Mouse (Mus musculus) midbrain, embryonic 12.5 days (tissue): Measurements from ENCODE around the gene Sprr2d. TPM values are rescaled to one million over a fixed set of nuclear protein-coding genes. Genes with fewer than 3 reads are reported as not detected.

Experiments used
- ATAC-seq: fragments of 200-750 bp; cut with Nextera tagmentation; 2 replicates; pipeline ENCODE4 v1.8.0; 2017; ENCODE audit warnings: low read depth, moderate TSS enrichment, moderate library complexity; ENCODE audit not compliant: low FRiP score
- H3K27ac ChIP-seq: fragments of 300-500 bp; sonication (generic); replicated peaks from 2 replicates; pipeline ENCODE4 v1.5.1; 2016; ENCODE audit warnings: mild to moderate bottlenecking
- H3K27me3 ChIP-seq: fragments of 300-500 bp; sonication (generic); 2 replicates; pipeline ENCODE4 v1.6.1; 2016; ENCODE audit warnings: mild to moderate bottlenecking
- H3K36me3 ChIP-seq: fragments of 300-500 bp; sonication (generic); 2 replicates; pipeline ENCODE4 v1.6.1; 2016
- H3K4me1 ChIP-seq: fragments of 300-500 bp; sonication (generic); 2 replicates; pipeline ENCODE4 v1.6.1; 2016
- H3K4me2 ChIP-seq: fragments of 300-500 bp; sonication (generic); replicated peaks from 2 replicates; pipeline ENCODE4 v1.6.1; 2016; ENCODE audit warnings: mild to moderate bottlenecking, moderate library complexity
- H3K4me3 ChIP-seq: fragments of 300-500 bp; sonication (generic); 2 replicates; pipeline ENCODE4 v1.5.1; 2016; ENCODE audit warnings: mild to moderate bottlenecking
- H3K9ac ChIP-seq: fragments of 300-500 bp; sonication (generic); replicated peaks from 2 replicates; pipeline ENCODE4 v1.6.1; 2016; ENCODE audit warnings: mild to moderate bottlenecking, moderate library complexity
- H3K9me3 ChIP-seq: fragments of 300-500 bp; sonication (generic); 2 replicates; pipeline ENCODE4 v1.6.1; 2016; ENCODE audit warnings: mild to moderate bottlenecking
- WGBS: fragments of 180-500 bp; shearing (Covaris S2); methylation state at CpG from one replicate; pipeline ENCODE4 v1.1.7; 2016; 5-methylcytosine and 5-hydroxymethylcytosine counted together
- polyA plus RNA-seq: library from polyadenylated mRNA; unstranded; fragments of >200 nt; fragmentation: Nextera tagmentation; extraction: Ambion mirVana; gene quantifications from 2 replicates; pipeline ENCODE4 v1.2.1, GENCODE M21; 2016

The Sprr2d gene
- polyA plus RNA-seq: not detected in 2 replicates

- no peak within 1 kb of the TSS for H3K4me3 ChIP-seq
- no peaks in the 10 kb centered on the region for H3K36me3 ChIP-seq
- ATAC-seq: no peak
- WGBS: 93% methylated on average over 5 of the region's 5 CpGs
- H3K27ac ChIP-seq: no peak within 1 kb of the TSS
- no peak within 1 kb of the TSS for H3K9ac ChIP-seq
- no peaks in the 10 kb centered on the region for H3K9me3 ChIP-seq
- H3K27me3 ChIP-seq: no peaks in the 10 kb centered on the region
- no peak within 1 kb of the TSS for H3K4me2 ChIP-seq
- no peaks in the 10 kb centered on the region for H3K4me1 ChIP-seq
Observed at GRCm38 (mm10) chr3:92338840-92339239, at the start of gene Sprr2d. Sprr2d (plus strand) TSS chr3:92339140.

GRCm38 (mm10) chr3:92307406-92307805 lies 31.5 kb upstream of the Sprr2d start:
- Histone ChIP-seq H3K9ac (no peak overlapping the region), H3K4me2 (no peak overlapping the region), H3K27me3 (no peaks in the 10 kb centered on the region), H3K27ac (no peak overlapping the region), H3K36me3 (no peaks in the 10 kb centered on the region), H3K4me3 (no peak overlapping the region), H3K9me3 (no peaks in the 10 kb centered on the region), H3K4me1 (no peaks in the 10 kb centered on the region)
- no peak for ATAC-seq
- 94% methylated on average over 1 of the region's 1 CpGs for WGBS

DNA sequence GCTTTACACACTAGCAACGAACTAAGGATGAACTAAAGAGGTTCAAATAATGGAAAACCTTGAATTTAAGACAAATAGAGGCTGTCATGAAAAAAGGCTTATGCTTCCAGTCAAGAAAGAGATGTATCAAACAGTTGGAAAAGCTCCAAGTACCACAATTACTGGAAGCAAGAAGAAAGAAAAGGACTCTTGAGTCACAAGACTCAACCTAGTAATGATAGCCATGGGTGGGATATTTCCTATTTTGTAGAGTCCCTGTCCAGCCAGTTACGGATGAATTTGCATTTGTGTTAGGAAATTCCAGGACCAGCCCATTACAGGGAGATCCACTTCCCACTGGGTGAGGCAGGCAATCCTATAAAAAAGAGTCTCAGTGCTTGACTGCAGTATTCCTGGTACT lies 22.6 kb upstream of the Sprr2d start, which contains the start of gene Sprr2b:
TSS of gene Sprr2b (plus strand) at position 301 of the 400 bp plus-strand sequence.
- no peak for ATAC-seq
- Histone ChIP-seq H3K36me3 (no peaks in the 10 kb centered on the region), H3K4me2 (no peak within 1 kb of the TSS), H3K4me1 (no peaks in the 10 kb centered on the region), H3K4me3 (no peak within 1 kb of the TSS), H3K9ac (no peak within 1 kb of the TSS), H3K27ac (no peak within 1 kb of the TSS), H3K27me3 (no peaks in the 10 kb centered on the region), H3K9me3 (no peaks in the 10 kb centered on the region)
- WGBS: 79% methylated on average over 2 of the region's 2 CpGs

DNA sequence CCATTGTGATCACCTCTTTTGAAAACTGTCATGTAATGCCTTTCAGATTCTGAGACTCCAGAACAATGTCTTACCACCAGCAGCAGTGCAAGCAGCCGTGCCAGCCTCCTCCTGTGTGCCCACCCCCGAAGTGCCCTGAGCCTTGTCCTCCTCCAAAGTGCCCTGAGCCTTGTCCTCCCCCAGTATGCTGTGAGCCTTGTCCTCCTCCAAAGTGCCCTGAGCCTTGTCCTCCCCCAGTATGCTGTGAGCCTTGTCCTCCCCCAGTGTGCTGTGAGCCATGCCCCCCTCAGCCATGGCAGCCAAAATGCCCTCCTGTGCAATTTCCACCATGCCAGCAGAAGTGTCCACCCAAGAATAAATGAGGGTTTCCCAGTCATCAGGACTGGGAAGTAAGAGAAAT lies 21.6 kb upstream of the Sprr2d start:
- Histone ChIP-seq H3K4me1 (no peaks in the 10 kb centered on the region), H3K27me3 (no peaks in the 10 kb centered on the region)
- 73% methylated on average over 2 of the region's 2 CpGs for WGBS

GRCm38 (mm10) chr3:92336278-92336677 lies 2.7 kb upstream of the Sprr2d start:
- H3K4me2 ChIP-seq: no peak overlapping the region
- H3K4me3 ChIP-seq: no peak overlapping the region
- no peaks in the 10 kb centered on the region for H3K36me3 ChIP-seq
- H3K9ac ChIP-seq: no peak overlapping the region
- H3K27me3 ChIP-seq: no peaks in the 10 kb centered on the region
- H3K27ac ChIP-seq: no peak overlapping the region
- H3K9me3 ChIP-seq: no peaks in the 10 kb centered on the region
- ATAC-seq: no peak
- 83% methylated on average over 1 of the region's 1 CpGs for WGBS
- H3K4me1 ChIP-seq: no peaks in the 10 kb centered on the region

More for the DNA sequence above, 21.6 kb upstream of the Sprr2d start:
- Histone ChIP-seq H3K4me2 (no peak overlapping the region), H3K27ac (no peak overlapping the region), H3K36me3 (no peaks in the 10 kb centered on the region), H3K9me3 (no peaks in the 10 kb centered on the region), H3K9ac (no peak overlapping the region), H3K4me3 (no peak overlapping the region)
- no peak for ATAC-seq

- WGBS: 90% methylated on average over 2 of the region's 2 CpGs
- Histone ChIP-seq H3K9ac (no peak within 1 kb of the TSS), H3K4me1 (no peaks in the 10 kb centered on the region), H3K4me2 (no peak within 1 kb of the TSS), H3K9me3 (no peaks in the 10 kb centered on the region), H3K27me3 (no peaks in the 10 kb centered on the region), H3K27ac (no peak within 1 kb of the TSS), H3K36me3 (no peaks in the 10 kb centered on the region), H3K4me3 (no peak within 1 kb of the TSS)
- ATAC-seq: no peak
Observed at GRCm38 (mm10) chr3:92351843-92352242, 12.9 kb downstream of the Sprr2d start, which contains the start of gene Sprr2e. Sprr2e (plus strand) TSS chr3:92352143.

DNA sequence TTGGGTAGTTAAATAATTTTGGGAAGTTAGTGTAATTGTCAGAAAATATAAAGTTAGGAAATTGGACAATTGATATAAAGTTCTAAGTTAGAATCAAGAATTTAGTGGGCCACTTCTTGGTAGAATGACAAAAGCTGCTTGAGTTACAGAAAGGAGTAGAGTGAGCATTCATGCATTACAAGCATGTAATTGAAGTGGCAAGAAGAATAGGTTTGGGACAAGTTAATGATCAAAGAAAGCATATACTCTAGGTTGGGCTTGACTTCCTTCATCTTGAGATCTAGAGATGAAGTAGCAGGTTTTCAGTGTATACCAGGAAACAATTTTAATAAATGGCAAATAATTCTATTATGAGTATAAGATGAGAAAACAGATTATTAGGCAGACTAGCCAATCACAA lies 22.7 kb downstream of the Sprr2d start:
- no peak for ATAC-seq
- Histone ChIP-seq H3K9me3 (no peaks in the 10 kb centered on the region), H3K27ac (no peak overlapping the region), H3K9ac (no peak overlapping the region), H3K4me3 (no peak overlapping the region), H3K4me2 (no peak overlapping the region), H3K36me3 (no peaks in the 10 kb centered on the region), H3K4me1 (no peaks in the 10 kb centered on the region), H3K27me3 (no peaks in the 10 kb centered on the region)

- H3K36me3 ChIP-seq: no peaks in the 10 kb centered on the region
- no peak within 1 kb of the TSS for H3K9ac ChIP-seq
- H3K27ac ChIP-seq: no peak within 1 kb of the TSS
- H3K27me3 ChIP-seq: no peaks in the 10 kb centered on the region
- no peak within 1 kb of the TSS for H3K4me2 ChIP-seq
- no peak for ATAC-seq
- H3K4me3 ChIP-seq: no peak within 1 kb of the TSS
- 63% methylated on average over 3 of the region's 3 CpGs for WGBS
- no peaks in the 10 kb centered on the region for H3K4me1 ChIP-seq
- no peaks in the 10 kb centered on the region for H3K9me3 ChIP-seq
Observed at GRCm38 (mm10) chr3:92364887-92365286, 25.9 kb downstream of the Sprr2d start, which contains the start of gene Sprr2f. Sprr2f (plus strand) TSS chr3:92365187.

DNA sequence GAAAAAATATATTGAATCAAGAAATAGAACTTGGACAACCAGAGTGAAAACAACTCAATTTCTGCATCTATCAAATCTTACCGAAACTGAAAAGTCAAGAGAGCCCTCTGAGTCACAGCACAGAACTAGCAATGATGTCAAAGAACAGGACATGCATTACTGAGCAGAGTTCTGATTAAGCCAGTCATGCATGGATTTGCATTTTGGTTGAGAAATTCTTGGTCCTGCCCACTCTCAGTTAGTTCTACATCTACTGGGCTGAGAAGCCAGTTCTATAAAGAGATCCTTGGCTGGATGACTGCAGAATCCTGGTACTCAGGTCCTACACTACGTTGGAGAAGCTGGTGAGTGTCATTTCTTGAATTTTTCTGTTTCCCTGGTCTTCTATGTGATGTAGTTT lies 34.7 kb downstream of the Sprr2d start:
- Histone ChIP-seq H3K36me3 (no peaks in the 10 kb centered on the region), H3K9ac (no peak overlapping the region), H3K27me3 (no peaks in the 10 kb centered on the region), H3K4me3 (no peak overlapping the region), H3K4me2 (no peak overlapping the region), H3K27ac (no peak overlapping the region), H3K4me1 (no peaks in the 10 kb centered on the region), H3K9me3 (no peaks in the 10 kb centered on the region)
- no peak for ATAC-seq
- WGBS: 81% methylated on average over 2 of the region's 2 CpGs

DNA sequence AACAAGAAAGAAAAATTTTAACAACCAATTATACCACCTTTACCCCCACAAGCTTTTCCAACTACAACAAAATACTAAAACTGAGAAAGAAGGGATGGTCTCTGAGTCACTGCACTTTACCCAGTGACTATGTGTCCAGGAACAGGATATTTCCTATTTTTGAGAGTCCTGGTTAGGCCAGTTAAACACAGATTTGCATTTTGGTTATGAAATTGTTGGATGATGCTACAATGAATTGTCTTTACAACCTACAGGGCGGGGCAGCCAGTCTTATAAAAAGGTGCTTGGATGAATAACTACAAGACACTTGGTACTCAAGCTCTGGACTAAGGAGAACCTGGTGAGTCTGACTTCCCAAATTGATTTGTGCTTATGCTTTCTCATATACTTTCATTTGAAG lies 46.4 kb downstream of the Sprr2d start, which contains the start of gene Sprr2h:
TSS of gene Sprr2h (plus strand) at position 301 of the 400 bp plus-strand sequence.
- no peaks in the 10 kb centered on the region for H3K27me3 ChIP-seq
- no peak for ATAC-seq
- WGBS: 71% methylated on average over 1 of the region's 1 CpGs

More for the DNA sequence above, 46.4 kb downstream of the Sprr2d start, which contains the start of gene Sprr2h:
- H3K36me3 ChIP-seq: no peaks in the 10 kb centered on the region
- H3K4me1 ChIP-seq: no peaks in the 10 kb centered on the region
- no peak within 1 kb of the TSS for H3K9ac ChIP-seq
- H3K4me3 ChIP-seq: no peak within 1 kb of the TSS
- H3K9me3 ChIP-seq: no peaks in the 10 kb centered on the region
- H3K27ac ChIP-seq: no peak within 1 kb of the TSS
- no peak within 1 kb of the TSS for H3K4me2 ChIP-seq

Other genes with a start within 250 kb of the Sprr2d start
- gene Prr9, start 215.2 kb upstream of the Sprr2d start, polyA plus RNA-seq: not detected in 2 replicates
- gene Lelp1, start 196.4 kb upstream of the Sprr2d start, polyA plus RNA-seq: not detected in 2 replicates
- not detected in 2 replicates for gene Sprr2a1, start 123.3 kb upstream of the Sprr2d start, polyA plus RNA-seq
- not detected in 2 replicates for gene Sprr2a2, start 123.2 kb upstream of the Sprr2d start, polyA plus RNA-seq
- not detected in 2 replicates for gene Sprr2a3, start 53.7 kb upstream of the Sprr2d start, polyA plus RNA-seq
- not detected in 2 replicates for gene Sprr2b, start 22.5 kb upstream of the Sprr2d start, polyA plus RNA-seq
- gene Sprr2e, start 13.0 kb downstream of the Sprr2d start, polyA plus RNA-seq: not detected in 2 replicates
- gene Sprr2f, start 26.0 kb downstream of the Sprr2d start, polyA plus RNA-seq: not detected in 2 replicates
- not detected in 2 replicates for gene Sprr2h, start 46.5 kb downstream of the Sprr2d start, polyA plus RNA-seq
- not detected in 2 replicates for gene Sprr2i, start 68.9 kb downstream of the Sprr2d start, polyA plus RNA-seq
- not detected in 2 replicates for gene Sprr2j-ps, start 78.9 kb downstream of the Sprr2d start, polyA plus RNA-seq
- 6.6 and 9.2 TPM in 2 replicates for gene Gm9774, start 90.3 kb downstream of the Sprr2d start, polyA plus RNA-seq
- not detected in 2 replicates for gene Sprr2k, start 93.4 kb downstream of the Sprr2d start, polyA plus RNA-seq
- not detected in 2 replicates for gene Sprr1b, start 99.6 kb downstream of the Sprr2d start, polyA plus RNA-seq
- not detected in 2 replicates for gene Sprr3, start 119.6 kb downstream of the Sprr2d start, polyA plus RNA-seq
- gene Sprr1a, start 146.8 kb downstream of the Sprr2d start, polyA plus RNA-seq: not detected in 2 replicates
- not detected in 2 replicates for gene Sprr4, start 161.4 kb downstream of the Sprr2d start, polyA plus RNA-seq
- gene 2310046K23Rik, start 195.4 kb downstream of the Sprr2d start, polyA plus RNA-seq: not detected in 2 replicates
- not detected in 2 replicates for gene Ivl, start 234.6 kb downstream of the Sprr2d start, polyA plus RNA-seq
- not detected in 2 replicates for gene Smcp, start 249.9 kb downstream of the Sprr2d start, polyA plus RNA-seq